Mouse (Mus musculus) hindbrain, embryonic 12.5 days (tissue): Measurements from ENCODE around the gene Myzap. TPM values are rescaled to one million over a fixed set of nuclear protein-coding genes. Genes with fewer than 3 reads are reported as not detected.
A peak's percentile ranks its signal among the peaks of the same experiment; 100 is the strongest.
"Not testable (repeated sequence)": the region's sequence is repeated elsewhere in the genome, so short reads cannot be mapped to it uniquely, and the experiment has no call there.

Experiments
- ATAC-seq: fragments of 200-750 bp; cut with Nextera tagmentation; 2 replicates; pipeline ENCODE4 v1.8.0; 2017; ENCODE audit warnings: moderate TSS enrichment; ENCODE audit not compliant: low FRiP score
- H3K27ac ChIP-seq: fragments of 300-500 bp; sonication (generic); 2 replicates; pipeline ENCODE4 v1.5.1; 2016; ENCODE audit warnings: mild to moderate bottlenecking
- H3K27me3 ChIP-seq: fragments of 300-500 bp; sonication (generic); 2 replicates; pipeline ENCODE4 v1.6.1; 2016; ENCODE audit warnings: mild to moderate bottlenecking
- H3K36me3 ChIP-seq: fragments of 300-500 bp; sonication (generic); 2 replicates; pipeline ENCODE4 v1.6.1; 2016; ENCODE audit warnings: mild to moderate bottlenecking
- H3K4me1 ChIP-seq: fragments of 300-500 bp; sonication (generic); 2 replicates; pipeline ENCODE4 v1.6.1; 2016
- H3K4me2 ChIP-seq: fragments of 300-500 bp; sonication (generic); replicated peaks from 2 replicates; pipeline ENCODE4 v1.6.1; 2016; ENCODE audit warnings: mild to moderate bottlenecking
- H3K4me3 ChIP-seq: fragments of 300-500 bp; sonication (generic); 2 replicates; pipeline ENCODE4 v1.5.1; 2016; ENCODE audit warnings: mild to moderate bottlenecking
- H3K9ac ChIP-seq: fragments of 300-500 bp; sonication (generic); 2 replicates; pipeline ENCODE4 v1.6.1; 2016; ENCODE audit warnings: mild to moderate bottlenecking, moderate library complexity
- H3K9me3 ChIP-seq: fragments of 300-500 bp; sonication (generic); replicated peaks from 2 replicates; pipeline ENCODE4 v1.6.1; 2016; ENCODE audit warnings: mild to moderate bottlenecking
- WGBS: fragments of 180-500 bp; shearing (Covaris S2); methylation state at CpG from one replicate; pipeline ENCODE4 v1.1.7; 2016; 5-methylcytosine and 5-hydroxymethylcytosine counted together
- polyA plus RNA-seq: library from polyadenylated mRNA; unstranded; fragments of >200 nt; fragmentation: Nextera tagmentation; extraction: Ambion mirVana; gene quantifications from 2 replicates; pipeline ENCODE4 v1.2.1, GENCODE M21; 2016

Gene Myzap
- polyA plus RNA-seq, 1 experiment from 2014 or later = 5.5 TPM

DNA sequence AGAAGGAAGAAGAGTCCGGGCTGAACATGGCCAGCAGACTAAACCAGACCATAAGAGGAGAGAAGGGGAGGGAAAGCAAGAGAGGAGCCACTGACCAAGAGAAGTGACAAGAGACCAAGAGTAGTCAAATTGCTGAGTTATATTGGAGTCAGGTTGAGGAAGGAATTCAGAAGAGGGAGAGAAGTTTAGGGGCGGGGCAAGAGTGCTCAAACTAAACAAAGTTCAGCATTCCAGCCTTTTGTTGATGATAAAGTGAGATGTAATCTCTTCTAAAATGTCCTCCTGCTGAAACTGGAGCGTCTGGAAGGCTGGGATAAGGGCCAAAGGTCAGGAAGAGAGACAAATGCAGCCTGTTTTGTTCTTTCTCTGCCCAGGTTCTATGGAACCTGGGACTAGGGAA, 102.1 kb downstream of the Myzap start:
- Histone ChIP-seq H3K4me2 (no peak overlapping the region), H3K4me3 (no peak overlapping the region), H3K27ac (no peak overlapping the region), H3K9me3 (no peaks in the 10 kb centered on the region), H3K36me3 (no peaks in the 10 kb centered on the region), H3K4me1 (peaks cover 5% of the 10 kb centered on the region; the same call in 1 of the 2 replicates), H3K9ac (no peak overlapping the region), H3K27me3 (no peaks in the 10 kb centered on the region; the same call in 1 of the 2 replicates)
- no peak for ATAC-seq
- 51% methylated on average over 3 of the region's 3 CpGs for WGBS

DNA sequence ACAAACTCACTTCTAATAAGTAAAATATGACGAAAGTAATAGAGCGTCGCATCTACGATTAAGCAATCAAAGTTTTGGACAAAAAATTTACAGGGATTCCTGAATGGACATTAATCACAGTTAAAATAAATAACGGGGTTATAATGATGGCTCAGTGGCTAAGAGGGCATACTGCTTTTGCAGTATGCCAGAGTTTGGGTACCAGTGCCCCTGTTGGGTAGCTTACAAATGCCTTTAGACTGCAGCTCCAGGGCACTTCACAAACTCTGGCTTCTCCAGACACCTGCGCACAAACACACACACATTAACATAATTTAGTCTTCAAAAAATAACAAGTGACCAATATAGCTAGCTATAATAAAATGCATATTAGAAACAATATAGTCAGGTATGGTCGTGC, 106.0 kb downstream of the Myzap start:
- peak; percentile 48 for ATAC-seq
- Histone ChIP-seq H3K36me3 (peaks cover 23% of the 10 kb centered on the region), H3K9me3 (no peaks in the 10 kb centered on the region), H3K4me1 (peaks cover 19% of the 10 kb centered on the region), H3K4me3 (peak overlapping the region; percentile 96), H3K27me3 (no peaks in the 10 kb centered on the region; the same call in 1 of the 2 replicates), H3K4me2 (peak overlapping the region; percentile 63), H3K27ac (no peak overlapping the region), H3K9ac (no peak overlapping the region)
- WGBS = 42% methylated on average over 7 of the region's 7 CpGs

DNA sequence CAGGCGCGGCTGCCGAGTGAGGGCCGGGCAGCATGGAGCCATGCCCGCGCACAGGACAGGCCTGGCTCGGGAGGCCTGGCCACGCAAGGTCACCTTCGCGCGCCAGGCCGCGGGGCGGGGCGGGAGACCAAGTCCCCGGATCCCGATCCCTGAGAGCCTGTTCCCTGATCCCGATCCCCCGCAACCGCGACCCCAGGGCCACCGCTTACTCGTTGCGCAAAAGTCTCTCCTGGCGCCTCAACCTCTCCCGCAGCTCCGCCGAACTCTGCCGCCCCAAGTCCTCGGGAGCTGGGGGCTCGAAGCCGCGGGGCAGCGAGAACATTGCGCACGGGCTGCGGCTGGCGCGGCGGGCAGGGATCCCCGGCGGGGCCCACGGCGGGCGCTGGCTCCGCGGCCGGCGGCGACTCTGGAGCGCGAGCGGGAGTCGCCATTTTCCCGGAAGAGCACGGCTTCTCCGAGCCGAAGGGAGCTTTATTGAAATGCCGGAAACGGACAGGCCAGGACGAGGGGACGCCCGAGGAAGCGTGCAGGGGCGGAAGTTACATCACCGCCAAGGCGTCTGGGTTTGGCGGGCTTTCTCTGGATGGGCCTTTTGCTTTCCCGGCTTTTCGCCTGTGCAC, 106.6 kb downstream of the Myzap start, which contains the start of gene Polr2m:
Gene Polr2m, minus strand, starts transcription at position 461 of the 620 bp plus-strand sequence.
- Histone ChIP-seq H3K9me3 (no peaks in the 10 kb centered on the region), H3K27ac (peak within 1 kb of the TSS; percentile 91), H3K4me3 (peak within 1 kb of the TSS; percentile 96), H3K36me3 (peaks cover 28% of the 10 kb centered on the region), H3K27me3 (no peaks in the 10 kb centered on the region; the same call in 1 of the 2 replicates), H3K4me2 (peak within 1 kb of the TSS; percentile 63), H3K4me1 (peaks cover 19% of the 10 kb centered on the region), H3K9ac (peak within 1 kb of the TSS; percentile 98)
- WGBS = under 1% methylated on average over 70 of the region's 70 CpGs
- peak; percentile 97 for ATAC-seq

GRCm38 (mm10) chr9:71484871-71485474, 107.2 kb downstream of the Myzap start:
- WGBS = 1% methylated on average over 14 of the region's 14 CpGs

DNA sequence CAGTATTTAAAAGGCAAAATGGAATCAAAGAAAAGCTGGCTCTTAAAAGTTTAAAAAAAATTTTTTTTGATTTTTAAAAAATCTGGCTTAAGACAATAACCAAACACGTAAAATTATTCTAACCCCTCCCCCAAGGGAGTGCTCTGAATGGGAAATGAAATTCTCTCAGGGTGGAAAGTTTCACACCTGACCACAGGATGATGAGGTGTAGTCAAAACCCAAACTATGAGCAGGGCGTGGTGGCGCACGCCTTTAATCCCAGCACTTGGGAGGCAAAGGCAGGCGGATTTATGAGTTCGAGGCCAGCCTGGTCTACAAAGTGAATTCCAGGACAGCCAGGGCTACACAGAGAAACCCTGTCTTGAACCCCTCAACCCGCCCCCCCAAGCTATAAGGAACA, 108.3 kb downstream of the Myzap start:
- not testable (repeated sequence) for H3K27me3 ChIP-seq
- WGBS = 95% methylated on average over 7 of the region's 7 CpGs

More at GRCm38 (mm10) chr9:71484871-71485474, 107.2 kb downstream of the Myzap start:
- Histone ChIP-seq H3K27me3 (no peaks in the 10 kb centered on the region; the same call in 1 of the 2 replicates), H3K4me3 (peak overlapping the region; percentile 96), H3K4me2 (peak overlapping the region; percentile 63), H3K9ac (peak overlapping the region; percentile 98), H3K9me3 (no peaks in the 10 kb centered on the region), H3K36me3 (peaks cover 34% of the 10 kb centered on the region), H3K27ac (peak overlapping the region; percentile 91), H3K4me1 (peaks cover 14% of the 10 kb centered on the region)
- no peak for ATAC-seq

DNA sequence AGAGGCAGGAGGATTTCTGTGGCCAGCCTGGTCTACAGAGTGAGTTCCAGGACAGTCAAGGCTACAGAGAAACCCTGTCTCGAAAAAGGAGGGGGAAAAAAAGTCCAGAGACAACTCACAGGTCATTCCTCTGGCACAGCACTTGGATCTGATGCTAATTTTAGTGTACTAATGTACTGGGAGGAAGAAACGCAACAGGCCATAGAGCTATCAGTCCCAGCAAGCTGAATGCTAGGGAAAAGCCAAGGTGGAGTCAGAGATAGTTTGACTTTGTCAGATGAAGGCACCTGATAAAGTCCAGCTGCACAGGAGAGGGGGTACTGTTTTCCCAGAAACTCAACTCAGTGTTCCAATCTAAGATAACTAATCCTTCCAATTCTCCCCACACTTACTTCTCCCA, 111.9 kb downstream of the Myzap start:
- H3K4me1 ChIP-seq = peaks cover 14% of the 10 kb centered on the region
- H3K36me3 ChIP-seq = peaks cover 77% of the 10 kb centered on the region
- WGBS = 91% methylated on average over 2 of the region's 2 CpGs
- H3K27ac ChIP-seq = no peak overlapping the region
- H3K9me3 ChIP-seq = 0 out of 2 replicates have a peak, but pooled peaks cover 3% of the 10 kb centered on the region
- H3K9ac ChIP-seq = no peak overlapping the region
- no peaks in the 10 kb centered on the region for H3K27me3 ChIP-seq
- ATAC-seq = no peak
- H3K4me3 ChIP-seq = no peak overlapping the region
- no peak overlapping the region for H3K4me2 ChIP-seq

More for the DNA sequence above, 108.3 kb downstream of the Myzap start:
- H3K4me3 ChIP-seq = 0 out of 2 replicates have a peak overlapping the region, but pooled peaks have one; percentile 96
- peaks cover 45% of the 10 kb centered on the region for H3K36me3 ChIP-seq
- H3K4me1 ChIP-seq = peaks cover 14% of the 10 kb centered on the region
- peak overlapping the region; percentile 63 for H3K4me2 ChIP-seq
- H3K9ac ChIP-seq, ATAC-seq, H3K9me3 ChIP-seq, H3K27ac ChIP-seq: not testable (repeated sequence)

DNA sequence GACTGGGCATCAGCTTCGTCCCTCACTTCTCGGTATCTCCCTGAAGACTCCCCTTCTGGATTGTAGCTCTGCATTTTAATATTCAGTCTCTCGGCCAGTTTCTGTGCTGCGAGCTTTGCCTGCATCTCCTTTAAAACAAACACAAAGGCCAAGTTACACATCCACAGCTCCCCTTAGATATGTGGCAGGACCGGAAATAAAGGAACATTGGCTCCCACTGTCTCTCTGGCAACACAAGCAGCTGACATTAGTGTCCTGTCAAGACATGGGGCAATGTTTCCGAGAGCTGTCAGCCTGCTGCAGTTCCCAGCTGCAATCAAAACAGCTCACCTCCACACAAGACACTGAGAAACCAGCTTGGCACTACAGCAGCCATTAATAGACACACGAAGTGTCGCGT, 112.7 kb downstream of the Myzap start:
- Histone ChIP-seq H3K9me3 (0 out of 2 replicates have a peak, but pooled peaks cover 3% of the 10 kb centered on the region), H3K27me3 (no peaks in the 10 kb centered on the region), H3K27ac (no peak overlapping the region), H3K4me2 (no peak overlapping the region), H3K9ac (no peak overlapping the region), H3K4me3 (no peak overlapping the region), H3K36me3 (peaks cover 84% of the 10 kb centered on the region), H3K4me1 (peaks cover 9% of the 10 kb centered on the region)
- no peak for ATAC-seq
- 95% methylated on average over 9 of the region's 9 CpGs for WGBS

DNA sequence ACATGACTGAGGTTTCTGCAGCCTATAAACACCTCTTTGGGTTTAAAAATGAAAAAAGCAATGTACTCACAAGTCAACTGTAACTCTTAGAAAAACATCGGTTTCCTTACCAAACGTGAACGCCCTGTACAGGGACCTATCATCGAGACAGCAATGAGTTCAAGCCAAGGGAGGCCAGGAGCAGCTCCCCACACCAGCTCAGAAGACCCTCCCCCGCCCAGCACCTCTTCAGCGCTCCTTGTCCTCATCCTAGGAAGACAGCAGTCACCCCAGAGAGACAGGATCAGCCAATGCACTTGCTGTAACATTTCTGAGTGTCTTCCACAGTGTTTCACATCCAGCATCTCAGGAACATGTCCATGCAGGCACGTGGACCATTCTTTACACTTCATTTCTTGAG, 113.6 kb downstream of the Myzap start:
- Histone ChIP-seq H3K27me3 (no peaks in the 10 kb centered on the region), H3K36me3 (peaks cover 84% of the 10 kb centered on the region), H3K9me3 (0 out of 2 replicates have a peak, but pooled peaks cover 3% of the 10 kb centered on the region), H3K4me2 (no peak overlapping the region), H3K4me1 (0 out of 2 replicates have a peak, but pooled peaks cover 4% of the 10 kb centered on the region), H3K27ac (no peak overlapping the region), H3K4me3 (no peak overlapping the region), H3K9ac (no peak overlapping the region)
- no peak for ATAC-seq
- WGBS = 96% methylated on average over 7 of the region's 7 CpGs

DNA sequence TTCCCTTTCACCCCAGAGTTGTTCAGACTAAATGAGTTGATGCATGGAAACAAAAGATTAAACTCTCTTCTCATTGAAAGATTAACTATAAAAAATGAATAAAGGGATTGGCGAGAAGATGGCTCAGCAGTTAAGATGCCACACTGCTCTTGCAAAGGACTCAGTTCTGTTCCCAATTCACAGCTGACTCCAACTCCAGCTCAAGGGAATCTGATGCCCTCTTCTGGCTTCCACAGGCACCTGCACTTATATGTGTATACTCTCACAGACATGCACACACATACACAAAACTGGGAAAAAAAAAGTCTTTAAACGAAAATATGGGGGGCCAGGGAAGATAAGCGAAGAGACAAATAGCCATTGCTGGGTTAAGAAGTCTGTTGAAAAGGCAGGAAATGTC, 115.6 kb downstream of the Myzap start:
- Histone ChIP-seq H3K4me2 (no peak overlapping the region), H3K4me3 (no peak overlapping the region), H3K36me3 (peaks cover 66% of the 10 kb centered on the region), H3K27ac (no peak overlapping the region), H3K4me1 (no peaks in the 10 kb centered on the region), H3K9ac (no peak overlapping the region), H3K27me3 (no peaks in the 10 kb centered on the region), H3K9me3 (0 out of 2 replicates have a peak, but pooled peaks cover 3% of the 10 kb centered on the region)
- WGBS = 96% methylated on average over 3 of the region's 3 CpGs
- ATAC-seq = no peak

- Histone ChIP-seq H3K36me3 (peaks cover 56% of the 10 kb centered on the region), H3K4me2 (no peak overlapping the region)
- 92% methylated on average over 4 of the region's 4 CpGs for WGBS
These were observed 116.6 kb downstream of the Myzap start for GRCm38 (mm10) chr9:71475536-71475935.

GRCm38 (mm10) chr9:71467434-71467833, 124.7 kb downstream of the Myzap start:
- WGBS = 71% methylated on average over 4 of the region's 4 CpGs

More at GRCm38 (mm10) chr9:71475536-71475935, 116.6 kb downstream of the Myzap start:
- Histone ChIP-seq H3K9me3 (0 out of 2 replicates have a peak, but pooled peaks cover 3% of the 10 kb centered on the region), H3K9ac (no peak overlapping the region), H3K27ac (no peak overlapping the region), H3K4me1 (no peaks in the 10 kb centered on the region), H3K4me3 (no peak overlapping the region), H3K27me3 (no peaks in the 10 kb centered on the region)
- ATAC-seq = no peak

GRCm38 (mm10) chr9:71466111-71466510, 126.0 kb downstream of the Myzap start:
- no peaks in the 10 kb centered on the region for H3K36me3 ChIP-seq
- no peak overlapping the region for H3K27ac ChIP-seq
- no peaks in the 10 kb centered on the region for H3K9me3 ChIP-seq
- 82% methylated on average over 3 of the region's 3 CpGs for WGBS
- H3K27me3 ChIP-seq = no peaks in the 10 kb centered on the region
- H3K9ac ChIP-seq = no peak overlapping the region
- H3K4me2 ChIP-seq = no peak overlapping the region
- H3K4me3 ChIP-seq = no peak overlapping the region
- H3K4me1 ChIP-seq = no peaks in the 10 kb centered on the region
- ATAC-seq = no peak

More at GRCm38 (mm10) chr9:71467434-71467833, 124.7 kb downstream of the Myzap start:
- Histone ChIP-seq H3K4me2 (no peak overlapping the region), H3K36me3 (no peaks in the 10 kb centered on the region), H3K27me3 (no peaks in the 10 kb centered on the region), H3K4me3 (no peak overlapping the region), H3K9me3 (no peaks in the 10 kb centered on the region), H3K27ac (no peak overlapping the region), H3K9ac (no peak overlapping the region), H3K4me1 (no peaks in the 10 kb centered on the region)
- no peak for ATAC-seq
